Mouse (Mus musculus) heart, embryonic 14.5 days (tissue): ENCODE measurements around the gene Acot4. TPM values are rescaled to one million over a fixed set of nuclear protein-coding genes. Genes with fewer than 3 reads are reported as not detected.
"Not testable (repeated sequence)": the region's sequence is repeated elsewhere in the genome, so short reads cannot be mapped to it uniquely, and the experiment has no call there.

Experiments used
- ATAC-seq: fragments of 200-750 bp; cut with Nextera tagmentation; 2 replicates; pipeline ENCODE4 v1.8.0; 2017; ENCODE audit warnings: low read depth, moderate TSS enrichment; ENCODE audit not compliant: insufficient number of reproducible peaks, insufficient read depth, low FRiP score
- H3K27ac ChIP-seq, 2 experiments: fragments of 200-500 bp in 1 of 2; fragments of 300-500 bp in 1 of 2; sonication (generic) in 1 of 2; replicated peaks in 1 of 2; 2 replicates each; pipeline ENCODE4 v1.5.1; 2012 to 2014; ENCODE audit warnings: low read depth in 2 of 2, low read length in 2 of 2, control low read depth in 1 of 2, mild to moderate bottlenecking in 1 of 2, mixed read lengths in 1 of 2; ENCODE audit not compliant: control insufficient read depth in 1 of 2, insufficient read depth in 1 of 2
- H3K27me3 ChIP-seq: fragments of 300-500 bp; sonication (generic); 2 replicates; pipeline ENCODE4 v1.6.1; 2014; ENCODE audit warnings: mild to moderate bottlenecking, low read length, control low read depth; ENCODE audit not compliant: control insufficient read depth, insufficient read depth
- H3K36me3 ChIP-seq: fragments of 300-500 bp; sonication (generic); 2 replicates; pipeline ENCODE4 v1.6.1; 2014; ENCODE audit warnings: mild to moderate bottlenecking, control low read depth, low read length, mixed read lengths; ENCODE audit not compliant: control insufficient read depth, insufficient read depth
- H3K4me1 ChIP-seq, 2 experiments: fragments of 200-500 bp in 1 of 2; fragments of 300-500 bp in 1 of 2; sonication (generic) in 1 of 2; 2 replicates each; pipeline ENCODE4 v1.6.1; 2012 to 2014; ENCODE audit warnings: low read length in 2 of 2, control low read depth in 1 of 2, mixed read lengths in 1 of 2; ENCODE audit not compliant: control insufficient read depth in 2 of 2, insufficient read depth in 2 of 2
- H3K4me2 ChIP-seq: fragments of 300-500 bp; sonication (generic); 2 replicates; pipeline ENCODE4 v1.6.1; 2014; ENCODE audit warnings: mild to moderate bottlenecking, low read length
- H3K4me3 ChIP-seq, 2 experiments: fragments of 200-500 bp in 1 of 2; fragments of 300-500 bp in 1 of 2; sonication (generic) in 1 of 2; 2 replicates each; pipeline ENCODE4 v1.5.1; 2012 to 2014; ENCODE audit warnings: low read length in 2 of 2, mild to moderate bottlenecking in 2 of 2, control low read depth in 1 of 2, low read depth in 1 of 2, moderate library complexity in 1 of 2; ENCODE audit not compliant: control insufficient read depth in 1 of 2, insufficient read depth in 1 of 2
- H3K9ac ChIP-seq: fragments of 300-500 bp; sonication (generic); 2 replicates; pipeline ENCODE4 v1.6.1; 2014; ENCODE audit warnings: mild to moderate bottlenecking, low read length
- H3K9me3 ChIP-seq: fragments of 300-500 bp; sonication (generic); 2 replicates; pipeline ENCODE4 v1.6.1; 2016; ENCODE audit warnings: low read length, control low read depth; ENCODE audit not compliant: control insufficient read depth
- WGBS: fragments of 180-500 bp; shearing (Covaris S2); extraction: QIAGEN DNeasy Blood & Tissue Kit; methylation state at CpG from one replicate; pipeline ENCODE4 v1.1.7; 2014; 5-methylcytosine and 5-hydroxymethylcytosine counted together
- polyA plus RNA-seq: library from polyadenylated mRNA; unstranded; fragments of >200 nt; fragmentation: Nextera tagmentation; extraction: Ambion mirVana; gene quantifications from 2 replicates; pipeline ENCODE4 v1.2.1, GENCODE M21; 2014

Gene Acot4
- polyA plus RNA-seq, 1 experiment from 2014 or later: 0.32 TPM

DNA sequence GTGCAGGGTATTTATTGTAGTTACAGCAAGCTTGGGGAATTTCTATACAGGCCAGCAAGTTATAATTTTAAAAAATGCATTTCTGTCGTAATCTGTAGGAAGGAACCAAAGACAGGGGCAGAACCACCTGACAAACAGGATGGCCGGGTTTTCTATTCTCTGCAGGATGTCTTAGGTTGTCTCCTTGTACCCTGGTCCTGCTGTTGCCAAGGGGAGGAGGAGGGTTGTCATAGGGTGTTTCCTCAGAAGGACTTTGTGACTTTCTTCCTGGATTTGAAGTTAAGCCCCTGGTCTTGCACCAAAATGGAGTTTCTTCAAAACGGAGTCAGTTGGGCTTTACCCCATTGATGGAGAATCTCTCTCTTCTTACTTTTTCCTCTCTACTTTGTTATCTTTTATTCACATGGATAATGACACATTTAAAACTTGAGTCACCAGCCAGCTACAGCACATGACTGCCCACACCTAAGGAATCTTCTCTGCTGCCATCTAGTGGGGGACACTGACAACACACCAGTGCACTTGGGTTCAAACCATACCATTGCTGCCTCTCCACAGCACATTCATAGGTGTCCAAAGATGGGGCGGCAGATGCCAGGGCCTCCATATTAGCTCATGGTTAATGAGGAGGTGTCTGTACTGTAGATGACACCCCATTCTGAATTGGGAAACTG is 7.4 kb upstream of the Acot4 start:
- H3K4me1 ChIP-seq: peaks cover 3 to 6% of the 10 kb centered on the region in 2 experiments; a peak in 2 of 4 replicates
- H3K9ac ChIP-seq: no peak overlapping the region
- H3K4me3 ChIP-seq: no peak overlapping the region
- 53% methylated on average over 4 of the region's 4 CpGs for WGBS
- H3K4me2 ChIP-seq: no peak overlapping the region
- no peaks in the 10 kb centered on the region for H3K27me3 ChIP-seq
- no peaks in the 10 kb centered on the region for H3K36me3 ChIP-seq
- H3K27ac ChIP-seq: no peak overlapping the region
- 0 out of 2 replicates have a peak, but pooled peaks have one; percentile 43 for ATAC-seq
- no peaks in the 10 kb centered on the region for H3K9me3 ChIP-seq

DNA sequence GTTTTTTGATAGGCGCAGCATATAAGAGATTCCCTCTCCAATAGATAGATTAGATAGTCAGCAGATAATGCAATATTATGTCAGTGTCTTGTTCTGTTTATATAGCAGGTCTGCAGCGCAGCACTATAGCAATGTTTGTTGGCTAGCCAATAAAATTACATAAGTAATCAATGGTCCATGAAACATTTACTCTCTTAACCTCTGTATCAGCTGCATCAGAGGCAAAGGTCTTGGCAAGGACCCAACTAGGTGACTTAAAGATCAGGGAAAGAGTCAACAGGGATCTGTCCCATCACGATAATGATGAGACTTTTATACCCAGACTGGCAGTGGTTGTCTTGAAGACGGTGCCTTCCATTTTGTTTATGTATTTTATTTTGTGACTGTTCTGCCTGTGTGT is 5.3 kb upstream of the Acot4 start:
- no peaks in the 10 kb centered on the region for H3K27me3 ChIP-seq
- peaks cover 3 to 6% of the 10 kb centered on the region in 2 experiments; a peak in 1 of 4 replicates for H3K4me1 ChIP-seq
- H3K4me2 ChIP-seq: no peak overlapping the region
- H3K27ac ChIP-seq: no peak overlapping the region
- no peaks in the 10 kb centered on the region for H3K9me3 ChIP-seq
- 87% methylated on average over 4 of the region's 4 CpGs for WGBS
- H3K4me3 ChIP-seq: no peak overlapping the region
- no peak for ATAC-seq
- H3K9ac ChIP-seq: no peak overlapping the region
- H3K36me3 ChIP-seq: no peaks in the 10 kb centered on the region

GRCm38 (mm10) chr12:84033302-84033701 is 4.9 kb upstream of the Acot4 start:
- H3K4me1 ChIP-seq, H3K9ac ChIP-seq, H3K27me3 ChIP-seq, H3K9me3 ChIP-seq, H3K4me3 ChIP-seq, H3K27ac ChIP-seq, H3K4me2 ChIP-seq, H3K36me3 ChIP-seq: not testable (repeated sequence)
- peak; percentile 35; the same call in 1 of the 2 replicates for ATAC-seq
- WGBS: 76% methylated on average over 2 of the region's 2 CpGs

GRCm38 (mm10) chr12:84034108-84034507 is 4.1 kb upstream of the Acot4 start:
- Histone ChIP-seq H3K27me3 (no peaks in the 10 kb centered on the region), H3K9ac (no peak overlapping the region), H3K4me1 (peaks cover 6% of the 10 kb centered on the region in 2 experiments; a peak in 2 of 4 replicates), H3K4me3 (no peak overlapping the region), H3K4me2 (no peak overlapping the region), H3K36me3 (no peaks in the 10 kb centered on the region), H3K27ac (no peak overlapping the region), H3K9me3 (no peaks in the 10 kb centered on the region)
- 62% methylated on average over 4 of the region's 4 CpGs for WGBS
- no peak for ATAC-seq

DNA sequence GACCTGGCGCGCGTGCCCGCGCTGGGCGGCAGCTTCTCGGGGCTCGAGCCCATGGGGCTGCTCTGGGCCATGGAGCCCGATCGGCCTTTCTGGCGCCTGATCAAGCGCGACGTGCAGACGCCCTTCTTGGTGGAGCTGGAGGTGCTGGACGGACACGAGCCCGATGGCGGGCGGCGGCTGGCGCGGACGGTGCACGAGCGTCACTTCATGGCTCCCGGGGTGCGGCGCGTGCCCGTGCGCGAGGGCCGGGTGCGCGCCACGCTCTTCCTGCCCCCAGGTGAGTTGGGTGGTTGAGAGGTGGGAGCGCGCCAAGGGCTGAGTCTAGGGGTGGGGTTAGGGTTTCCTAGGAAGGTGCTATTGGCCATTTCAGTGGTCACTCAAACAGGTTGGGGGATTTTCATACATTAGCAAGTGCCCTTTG is 522 bp downstream of the Acot4 start, which contains the start of gene Gm49366:
TSS of gene Gm49366 (plus strand) at position 245 of the 421 bp plus-strand sequence.
- H3K27me3 ChIP-seq, H3K36me3 ChIP-seq, H3K4me1 ChIP-seq, H3K9me3 ChIP-seq, ATAC-seq, H3K27ac ChIP-seq: not testable (repeated sequence)
- WGBS: 3% methylated on average over 39 of the region's 39 CpGs
- Histone ChIP-seq H3K9ac (peak within 1 kb of the TSS; percentile 68), H3K4me2 (peak within 1 kb of the TSS; percentile 73), H3K4me3 (peak within 1 kb of the TSS; percentile 41 to 49)

- Histone ChIP-seq H3K27me3 (no peaks in the 10 kb centered on the region), H3K36me3 (no peaks in the 10 kb centered on the region), H3K9me3 (no peaks in the 10 kb centered on the region), H3K4me3 (no peak overlapping the region), H3K4me1 (peaks cover 0 to 2% of the 10 kb centered on the region in 2 experiments; a peak in 1 of 4 replicates), H3K27ac (no peak overlapping the region), H3K9ac (no peak overlapping the region), H3K4me2 (no peak overlapping the region)
- no peak for ATAC-seq
- 86% methylated on average over 5 of the region's 5 CpGs for WGBS
Measured at GRCm38 (mm10) chr12:84042248-84042647, 4.1 kb downstream of the Acot4 start.

DNA sequence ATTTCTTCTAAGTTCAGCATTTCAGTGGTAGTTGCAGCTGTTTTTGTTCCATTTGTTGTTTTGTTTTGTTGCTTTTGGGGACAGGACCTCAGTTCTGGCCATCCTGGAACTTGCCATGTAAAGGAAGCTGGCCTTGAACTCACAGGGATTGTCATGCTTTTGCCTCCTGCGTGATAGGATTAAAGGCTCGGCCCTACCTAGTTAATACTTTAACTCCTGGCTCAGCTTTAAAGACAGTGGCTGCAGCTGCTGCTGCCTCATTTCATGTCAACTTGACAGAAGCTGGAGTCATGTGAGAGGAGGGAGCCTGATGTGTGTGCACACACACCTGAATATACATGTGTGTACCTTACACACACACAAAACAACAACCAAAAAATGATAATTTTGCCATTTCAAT is 5.9 kb downstream of the Acot4 start:
- 75% methylated on average over 2 of the region's 2 CpGs for WGBS
- Histone ChIP-seq H3K4me2 (no peak overlapping the region), H3K4me3 (no peak overlapping the region), H3K4me1 (no peaks in the 10 kb centered on the region), H3K9ac (no peak overlapping the region), H3K27me3 (no peaks in the 10 kb centered on the region), H3K36me3 (no peaks in the 10 kb centered on the region), H3K9me3 (peaks cover 6% of the 10 kb centered on the region), H3K27ac (no peak overlapping the region)
- ATAC-seq: no peak

DNA sequence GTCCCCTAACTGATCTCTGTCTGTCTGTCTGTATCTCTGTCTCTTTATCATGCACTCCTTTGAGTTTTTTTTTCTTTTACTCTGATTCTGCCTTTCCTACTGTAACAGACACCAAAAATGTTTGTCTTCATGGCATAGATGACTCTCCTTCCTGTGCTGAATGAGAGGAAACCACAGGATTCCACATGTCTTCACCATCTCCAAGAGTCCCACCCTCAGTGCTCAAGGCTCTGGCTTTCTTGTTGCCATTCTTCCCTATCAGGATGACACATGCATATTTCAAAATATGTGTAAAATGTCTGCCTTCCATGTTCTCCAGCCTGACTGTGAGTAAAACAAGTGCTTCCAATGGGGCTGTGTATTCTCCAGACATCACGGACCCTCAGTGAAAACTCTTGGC is 8.7 kb downstream of the Acot4 start:
- no peaks in the 10 kb centered on the region for H3K27me3 ChIP-seq
- no peak for ATAC-seq
- no peak overlapping the region for H3K9ac ChIP-seq
- 85% methylated on average over 1 of the region's 1 CpGs for WGBS
- H3K4me3 ChIP-seq: no peak overlapping the region
- no peak overlapping the region for H3K27ac ChIP-seq
- H3K4me1 ChIP-seq: no peaks in the 10 kb centered on the region
- H3K9me3 ChIP-seq: peaks cover 6% of the 10 kb centered on the region
- H3K36me3 ChIP-seq: no peaks in the 10 kb centered on the region
- no peak overlapping the region for H3K4me2 ChIP-seq
